Mouse (Mus musculus) heart, adult 2 months (tissue): ENCODE measurements around the gene Tecpr1. TPM values are rescaled to one million over a fixed set of nuclear protein-coding genes. Genes with fewer than 3 reads are reported as not detected.

Experiments used
- DNase-seq, 2 experiments: peaks; one replicate each; pipeline ENCODE4 v3.0.0; 2021
- H3K27ac ChIP-seq: fragments of 200-600 bp; 2 replicates; pipeline ENCODE4 v1.8.1; 2022
- H3K27me3 ChIP-seq: fragments of 200-500 bp; 2 replicates; pipeline ENCODE4 v1.6.1; 2012; ENCODE audit warnings: mild to moderate bottlenecking, low read length, inconsistent platforms, mixed read lengths; ENCODE audit not compliant: control insufficient read depth, insufficient read depth
- H3K36me3 ChIP-seq: fragments of 200-500 bp; 2 replicates; pipeline ENCODE4 v1.6.1; 2012; ENCODE audit warnings: low read length, inconsistent platforms; ENCODE audit not compliant: control insufficient read depth, insufficient read depth
- H3K4me1 ChIP-seq: fragments of 200-500 bp; 2 replicates; pipeline ENCODE4 v1.6.1; 2011; ENCODE audit warnings: low read length; ENCODE audit not compliant: control insufficient read depth, insufficient read depth
- H3K4me3 ChIP-seq: fragments of 200-600 bp; 2 replicates; pipeline ENCODE4 v1.8.1; 2022
- H3K79me2 ChIP-seq: fragments of 200-500 bp; replicated peaks from 2 replicates; pipeline ENCODE4 v1.6.1; 2012; ENCODE audit warnings: mild to moderate bottlenecking, inconsistent platforms, low read length, moderate library complexity, mixed read lengths; ENCODE audit not compliant: control insufficient read depth, insufficient read depth
- H3K9ac ChIP-seq: fragments of 200-500 bp; 2 replicates; pipeline ENCODE4 v1.6.1; 2012; ENCODE audit warnings: low read depth, mild to moderate bottlenecking, control low read depth, inconsistent platforms, low read length, mixed read lengths
- CTCF ChIP-seq: fragments of 200-600 bp; IDR thresholded peaks from 2 replicates; pipeline ENCODE4 v1.8.1; 2022; ENCODE audit warnings: antibody characterized with exemption, mild to moderate bottlenecking, moderate library complexity
- EP300 ChIP-seq: fragments of 200-500 bp; IDR thresholded peaks from 2 replicates; pipeline ENCODE4 v1.6.1; 2011; ENCODE audit warnings: low read depth, low read length, control low read depth; ENCODE audit not compliant: insufficient read depth
- POLR2A ChIP-seq: fragments of 200-500 bp; IDR thresholded peaks from 2 replicates; pipeline ENCODE4 v1.6.1; 2011; ENCODE audit warnings: mild to moderate bottlenecking, low read depth, low read length, control low read depth; ENCODE audit not compliant: insufficient read depth
- WGBS: fragments of 180-500 bp; shearing (Covaris S2); methylation state at CpG from one replicate; pipeline ENCODE4 v1.1.7; 2018; 5-methylcytosine and 5-hydroxymethylcytosine counted together
- intact Hi-C: fragments of 180-260 bp; cut with DNase I; formaldehyde crosslinking; loops from one replicate; pipeline ENCODE4 v1.15.1; 2025
- polyA plus RNA-seq: library from polyadenylated mRNA; depleted of rRNA; stranded (reverse); fragments of >200 nt; gene quantifications from 2 replicates; pipeline ENCODE4 v1.2.3, GENCODE M21; 2012
- total RNA-seq, 2 experiments: library from RNA; stranded (reverse); gene quantifications; 2 replicates each; pipeline ENCODE4 v1.2.3; 2021

The Tecpr1 gene
- total and polyA plus RNA-seq, 3 experiments: 24.2 to 34.9 (median 27.6) TPM

DNA sequence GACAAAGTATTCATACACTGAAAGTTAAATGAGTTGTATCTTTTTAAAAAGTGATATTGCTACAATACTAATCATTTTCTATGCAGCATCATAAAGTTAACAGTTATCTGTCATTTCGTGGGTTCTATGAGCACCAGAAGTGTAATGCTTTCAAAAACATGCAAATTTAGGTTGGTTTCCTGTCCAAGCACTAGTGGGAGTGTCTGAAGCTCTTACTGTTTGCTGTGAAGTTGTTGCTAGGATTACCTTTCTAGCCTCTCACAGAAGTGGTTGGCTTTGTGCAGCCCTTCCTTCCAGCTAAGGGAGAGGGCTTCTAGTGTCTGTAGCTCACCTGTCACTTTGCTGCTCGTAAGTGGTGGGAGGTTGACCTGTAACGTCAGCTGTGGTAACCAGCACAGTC is 57.7 kb downstream of the Tecpr1 start:
- Histone ChIP-seq H3K79me2 (no peaks in the 10 kb centered on the region), H3K27ac (no peak overlapping the region), H3K4me3 (no peak overlapping the region), H3K36me3 (no peaks in the 10 kb centered on the region), H3K9ac (no peak overlapping the region), H3K4me1 (no peaks in the 10 kb centered on the region), H3K27me3 (no peaks in the 10 kb centered on the region)
- intact Hi-C loops: no loop called here
- 79% methylated on average over 3 of the region's 3 CpGs for WGBS
- no peak for DNase-seq
- no peak for TF ChIP-seq EP300
- no peak for TF ChIP-seq CTCF
- TF ChIP-seq POLR2A: no peak

DNA sequence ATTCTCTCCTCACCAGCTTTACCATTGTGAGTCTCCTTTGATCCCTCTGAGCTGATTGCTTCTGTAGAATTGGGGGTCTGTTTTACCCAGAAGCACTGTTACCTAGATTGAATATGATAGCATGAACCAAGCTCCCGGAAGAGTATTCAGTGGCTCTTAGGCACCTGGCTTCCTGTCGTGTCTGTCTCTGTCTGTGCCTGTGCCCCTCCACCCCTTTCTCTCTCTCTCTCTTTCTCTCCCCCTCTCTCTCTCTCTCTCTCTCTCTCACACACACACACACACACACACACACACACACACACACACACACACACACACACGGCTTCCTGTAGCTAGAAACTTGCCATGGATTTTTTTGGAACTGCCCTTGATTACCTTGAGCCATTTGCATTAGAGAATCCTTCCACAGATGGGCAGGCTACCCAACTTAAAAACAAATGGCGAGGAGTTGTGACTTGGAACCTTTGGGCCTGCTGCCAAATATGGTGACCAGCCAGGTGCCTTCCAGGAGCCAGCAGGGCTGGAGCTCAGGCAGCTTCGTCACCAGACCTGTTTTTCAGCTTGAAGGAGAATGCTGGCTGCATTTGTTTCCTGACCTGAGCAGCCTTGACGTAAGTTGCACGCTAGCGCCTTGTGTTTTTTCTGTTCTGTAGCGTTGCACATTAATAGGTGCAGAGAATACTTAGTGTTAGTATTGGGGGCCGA is 60.5 kb downstream of the Tecpr1 start:
- Histone ChIP-seq H3K9ac (no peak overlapping the region), H3K4me1 (peaks cover 10% of the 10 kb centered on the region), H3K27me3 (no peaks in the 10 kb centered on the region), H3K79me2 (no peaks in the 10 kb centered on the region), H3K36me3 (no peaks in the 10 kb centered on the region), H3K27ac (no peak overlapping the region), H3K4me3 (no peak overlapping the region)
- WGBS: 75% methylated on average over 10 of the region's 10 CpGs
- intact Hi-C loops: no loop called here
- TF ChIP-seq EP300 (no peak), CTCF (no peak), POLR2A (no peak)
- no peak for DNase-seq

GRCm38 (mm10) chr5:144162080-144162812 is 61.2 kb downstream of the Tecpr1 start:
- Histone ChIP-seq H3K27ac (no peak overlapping the region), H3K4me3 (no peak overlapping the region), H3K79me2 (no peaks in the 10 kb centered on the region), H3K36me3 (no peaks in the 10 kb centered on the region), H3K9ac (no peak overlapping the region), H3K4me1 (peaks cover 13% of the 10 kb centered on the region), H3K27me3 (no peaks in the 10 kb centered on the region)
- no peak for DNase-seq
- TF ChIP-seq CTCF: no peak
- no peak for TF ChIP-seq POLR2A
- TF ChIP-seq EP300: no peak
- WGBS: 84% methylated on average over 5 of the region's 5 CpGs
- intact Hi-C loops: no loop called here

- Histone ChIP-seq H3K36me3 (no peaks in the 10 kb centered on the region), H3K79me2 (no peaks in the 10 kb centered on the region), H3K4me1 (peaks cover 14% of the 10 kb centered on the region), H3K27me3 (no peaks in the 10 kb centered on the region), H3K4me3 (no peak overlapping the region), H3K9ac (no peak overlapping the region), H3K27ac (peak overlapping the region; percentile 37; the same call in 1 of the 2 replicates)
- intact Hi-C loops: no loop called here
- no peak for DNase-seq
- no peak for TF ChIP-seq POLR2A
- 75% methylated on average over 8 of the region's 8 CpGs for WGBS
Measured at GRCm38 (mm10) chr5:144159137-144159536, 64.3 kb downstream of the Tecpr1 start.

- H3K27me3 ChIP-seq: no peaks in the 10 kb centered on the region
- H3K27ac ChIP-seq: peak overlapping the region; percentile 37; the same call in 1 of the 2 replicates
- DNase-seq: peak; percentile 72 to 84
- TF ChIP-seq EP300 (no peak), CTCF (no peak), POLR2A (no peak)
- peaks cover 14% of the 10 kb centered on the region for H3K4me1 ChIP-seq
- H3K4me3 ChIP-seq: no peak overlapping the region
- H3K79me2 ChIP-seq: no peaks in the 10 kb centered on the region
- H3K36me3 ChIP-seq: no peaks in the 10 kb centered on the region
- intact Hi-C loops: no loop called here
- 13% methylated on average over 4 of the region's 4 CpGs for WGBS
- no peak overlapping the region for H3K9ac ChIP-seq
Measured at GRCm38 (mm10) chr5:144158604-144159003, 64.8 kb downstream of the Tecpr1 start.

DNA sequence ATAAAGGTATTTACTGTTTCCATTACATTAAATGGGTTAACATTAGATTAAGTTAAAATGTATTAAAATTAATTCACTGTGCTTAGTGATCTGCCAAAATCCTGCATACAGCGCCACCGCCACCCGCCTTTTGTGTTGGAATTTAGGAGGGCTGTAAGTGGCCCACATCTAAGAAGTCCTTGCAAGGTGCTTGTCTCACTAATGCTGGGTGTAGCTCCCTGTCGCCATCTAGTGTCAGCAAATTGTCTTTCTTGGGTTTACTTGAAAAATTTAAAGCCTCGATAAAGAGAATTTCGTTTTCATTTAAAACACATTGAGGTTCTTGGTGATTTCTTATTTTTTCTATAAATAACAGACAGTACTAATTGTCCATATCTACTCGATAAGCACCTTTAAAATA is 68.9 kb downstream of the Tecpr1 start:
- intact Hi-C loops: loop anchor here (1.0 kb wide), 2 partner anchors 54 to 114 kb away; partner anchors contain the start of gene Lmtk2
- Histone ChIP-seq H3K27ac (no peak overlapping the region), H3K36me3 (no peaks in the 10 kb centered on the region), H3K9ac (no peak overlapping the region), H3K4me1 (peaks cover 13% of the 10 kb centered on the region), H3K27me3 (no peaks in the 10 kb centered on the region), H3K4me3 (no peak overlapping the region), H3K79me2 (no peaks in the 10 kb centered on the region)
- peak; percentile 47 to 52 for DNase-seq
- 16% methylated on average over 7 of the region's 7 CpGs for WGBS
- TF ChIP-seq EP300: peak; percentile 43; the same call in 1 of the 2 replicates
- TF ChIP-seq POLR2A: no peak
- peak; percentile 95 for TF ChIP-seq CTCF
